Mouse (Mus musculus) hindbrain, embryonic 15.5 days (tissue): ENCODE data around the gene BC034090. TPM values are rescaled to one million over a fixed set of nuclear protein-coding genes. Genes with fewer than 3 reads are reported as not detected.

Experiments used
- ATAC-seq: fragments of 200-750 bp; cut with Nextera tagmentation; 2 replicates; pipeline ENCODE4 v1.8.0; 2017; ENCODE audit warnings: low read depth, moderate number of reproducible peaks, moderate TSS enrichment; ENCODE audit not compliant: low FRiP score
- H3K27ac ChIP-seq: fragments of 300-500 bp; sonication (generic); replicated peaks from 2 replicates; pipeline ENCODE4 v1.5.1; 2015; ENCODE audit warnings: mild to moderate bottlenecking, inconsistent platforms
- H3K27me3 ChIP-seq: fragments of 300-500 bp; sonication (generic); 2 replicates; pipeline ENCODE4 v1.6.1; 2015; ENCODE audit warnings: control low read depth, inconsistent platforms
- H3K36me3 ChIP-seq: fragments of 300-500 bp; sonication (generic); 2 replicates; pipeline ENCODE4 v1.6.1; 2015; ENCODE audit warnings: control low read depth, inconsistent platforms
- H3K4me1 ChIP-seq: fragments of 300-500 bp; sonication (generic); replicated peaks from 2 replicates; pipeline ENCODE4 v1.6.1; 2015; ENCODE audit warnings: control low read depth, inconsistent platforms
- H3K4me2 ChIP-seq: fragments of 300-500 bp; sonication (generic); 2 replicates; pipeline ENCODE4 v1.6.1; 2015; ENCODE audit warnings: moderate library complexity, mild to moderate bottlenecking, inconsistent platforms
- H3K4me3 ChIP-seq: fragments of 300-500 bp; sonication (generic); 2 replicates; pipeline ENCODE4 v1.5.1; 2015; ENCODE audit warnings: mild to moderate bottlenecking, inconsistent platforms
- H3K9ac ChIP-seq: fragments of 300-500 bp; sonication (generic); 2 replicates; pipeline ENCODE4 v1.6.1; 2015; ENCODE audit warnings: inconsistent platforms
- H3K9me3 ChIP-seq: fragments of 300-500 bp; sonication (generic); 2 replicates; pipeline ENCODE4 v1.6.1; 2016; ENCODE audit warnings: control low read depth, inconsistent platforms
- WGBS: fragments of 180-500 bp; shearing (Covaris S2); methylation state at CpG from one replicate; pipeline ENCODE4 v1.1.7; 2015; 5-methylcytosine and 5-hydroxymethylcytosine counted together
- polyA plus RNA-seq: library from polyadenylated mRNA; unstranded; fragments of >200 nt; fragmentation: Nextera tagmentation; extraction: Ambion mirVana; gene quantifications from 2 replicates; pipeline ENCODE4 v1.2.1, GENCODE M21; 2015

The BC034090 gene
- polyA plus RNA-seq, 1 experiment from 2014 or later: 6.4 TPM

- WGBS: 7% methylated on average over 18 of the region's 18 CpGs
- Histone ChIP-seq H3K27ac (peak overlapping the region; percentile 73), H3K4me2 (peak overlapping the region; percentile 10; the same call in 1 of the 2 replicates), H3K9me3 (no peaks in the 10 kb centered on the region), H3K9ac (0 out of 2 replicates have a peak overlapping the region, but pooled peaks have one; percentile 15), H3K36me3 (no peaks in the 10 kb centered on the region), H3K4me3 (no peak overlapping the region), H3K4me1 (peaks cover 60% of the 10 kb centered on the region), H3K27me3 (no peaks in the 10 kb centered on the region)
- ATAC-seq: peak; percentile 6; the same call in 1 of the 2 replicates
Measured at GRCm38 (mm10) chr1:155212936-155213774, 31.1 kb downstream of the BC034090 start.

GRCm38 (mm10) chr1:155212493-155212892 is 31.8 kb downstream of the BC034090 start:
- no peak overlapping the region for H3K4me3 ChIP-seq
- peak overlapping the region; percentile 73 for H3K27ac ChIP-seq
- H3K27me3 ChIP-seq: no peaks in the 10 kb centered on the region
- WGBS: 7% methylated on average over 6 of the region's 6 CpGs
- no peaks in the 10 kb centered on the region for H3K36me3 ChIP-seq
- peak; percentile 37 for ATAC-seq
- H3K4me1 ChIP-seq: peaks cover 60% of the 10 kb centered on the region
- 0 out of 2 replicates have a peak overlapping the region, but pooled peaks have one; percentile 10 for H3K4me2 ChIP-seq
- no peaks in the 10 kb centered on the region for H3K9me3 ChIP-seq
- peak overlapping the region; percentile 15 for H3K9ac ChIP-seq

DNA sequence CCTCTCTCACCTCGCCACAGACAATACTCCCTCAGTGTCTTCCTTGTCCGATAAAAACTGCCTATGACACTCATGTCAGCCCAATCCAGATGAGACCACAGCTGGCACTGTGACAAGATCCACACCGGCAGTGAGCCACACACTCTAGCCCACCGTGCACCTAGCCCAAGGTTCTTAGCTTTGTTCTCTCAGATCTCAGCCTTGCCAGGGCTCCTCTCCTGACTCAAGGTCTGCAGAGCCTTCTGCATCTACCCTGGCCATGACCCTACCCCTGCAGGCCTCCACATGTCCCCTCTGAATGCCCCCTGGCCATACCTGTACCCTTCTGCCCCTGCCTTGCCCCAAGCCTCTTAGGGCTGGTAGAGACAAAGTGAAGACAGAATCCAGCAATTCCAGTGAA is 32.2 kb downstream of the BC034090 start:
- Histone ChIP-seq H3K27ac (peak overlapping the region; percentile 73), H3K36me3 (no peaks in the 10 kb centered on the region; the same call in 1 of the 2 replicates), H3K4me1 (peaks cover 56% of the 10 kb centered on the region), H3K9ac (peak overlapping the region; percentile 15), H3K4me2 (no peak overlapping the region), H3K9me3 (no peaks in the 10 kb centered on the region), H3K27me3 (no peaks in the 10 kb centered on the region), H3K4me3 (no peak overlapping the region)
- 29% methylated on average over 4 of the region's 4 CpGs for WGBS
- ATAC-seq: peak; percentile 10; the same call in 1 of the 2 replicates

DNA sequence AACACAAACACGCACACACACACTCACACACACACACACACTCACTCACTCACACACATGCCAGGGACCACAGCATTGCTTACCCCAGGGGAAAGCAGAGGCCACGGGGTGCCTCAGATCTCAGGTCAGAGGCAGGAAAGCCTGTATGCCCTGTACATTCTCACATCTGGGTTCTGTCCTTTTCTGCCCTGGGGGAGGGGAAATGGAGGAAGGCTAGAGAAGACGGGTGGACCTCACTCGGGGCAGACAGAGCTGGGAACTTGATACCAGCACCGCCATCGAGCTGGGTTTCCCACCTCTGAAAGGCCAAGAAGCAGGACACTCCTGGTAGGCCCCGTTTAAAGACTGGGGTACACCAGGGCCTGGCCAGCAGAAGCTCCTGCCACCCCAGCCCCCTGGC is 33.2 kb downstream of the BC034090 start:
- WGBS: 60% methylated on average over 7 of the region's 7 CpGs
- no peak overlapping the region for H3K4me2 ChIP-seq
- no peaks in the 10 kb centered on the region; the same call in 1 of the 2 replicates for H3K36me3 ChIP-seq
- H3K9me3 ChIP-seq: no peaks in the 10 kb centered on the region
- ATAC-seq: no peak
- peak overlapping the region; percentile 66 for H3K27ac ChIP-seq
- peaks cover 54% of the 10 kb centered on the region for H3K4me1 ChIP-seq
- no peak overlapping the region for H3K4me3 ChIP-seq
- no peaks in the 10 kb centered on the region for H3K27me3 ChIP-seq
- H3K9ac ChIP-seq: no peak overlapping the region

DNA sequence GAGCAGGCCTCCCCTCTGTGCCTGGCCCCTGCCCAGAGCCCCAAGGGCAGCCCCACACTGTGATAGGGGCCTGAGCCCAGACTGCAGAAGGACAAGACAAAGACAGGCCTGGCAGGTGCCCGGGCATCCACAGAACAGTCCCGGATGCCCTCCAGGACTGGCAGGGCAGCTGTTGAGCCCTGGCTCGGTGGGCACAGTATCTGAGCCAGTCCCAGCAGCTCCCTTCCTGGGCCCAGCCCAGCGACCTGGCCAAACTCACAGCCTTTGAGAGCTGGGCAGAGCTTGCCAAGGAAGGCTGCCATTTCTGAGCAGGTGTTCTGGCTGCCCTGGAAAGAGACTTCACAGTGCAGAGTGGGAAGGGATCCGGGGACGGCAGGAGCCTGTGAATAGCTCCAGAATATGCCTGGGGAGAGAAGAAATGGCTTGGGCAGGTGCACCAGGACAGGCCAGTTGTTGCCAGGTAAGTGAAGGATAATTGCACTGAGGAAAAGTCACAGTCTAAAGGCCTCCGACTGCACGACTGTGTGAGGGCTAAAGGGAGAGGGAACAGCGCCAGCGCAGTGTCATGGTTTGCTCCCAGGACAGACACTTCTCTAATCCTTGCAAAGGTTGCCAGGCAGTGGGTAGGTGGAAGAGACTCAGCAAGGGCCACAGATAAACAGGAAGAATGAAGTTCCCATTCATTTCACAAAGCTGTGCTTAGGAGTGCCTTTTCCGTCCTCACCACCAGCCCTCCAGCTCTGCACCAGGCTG is 34.1 kb downstream of the BC034090 start:
- no peaks in the 10 kb centered on the region; the same call in 1 of the 2 replicates for H3K36me3 ChIP-seq
- H3K9me3 ChIP-seq: no peaks in the 10 kb centered on the region
- peaks cover 62% of the 10 kb centered on the region for H3K4me1 ChIP-seq
- ATAC-seq: peak; percentile 70
- WGBS: 50% methylated on average over 11 of the region's 11 CpGs
- no peak overlapping the region for H3K4me2 ChIP-seq
- H3K4me3 ChIP-seq: no peak overlapping the region
- H3K9ac ChIP-seq: no peak overlapping the region
- no peaks in the 10 kb centered on the region for H3K27me3 ChIP-seq
- H3K27ac ChIP-seq: peak overlapping the region; percentile 66

GRCm38 (mm10) chr1:155207859-155208258 is 36.4 kb downstream of the BC034090 start:
- WGBS: 74% methylated on average over 3 of the region's 3 CpGs
- Histone ChIP-seq H3K4me2 (no peak overlapping the region), H3K27me3 (no peaks in the 10 kb centered on the region), H3K4me3 (no peak overlapping the region), H3K27ac (no peak overlapping the region), H3K9me3 (no peaks in the 10 kb centered on the region), H3K4me1 (peaks cover 67% of the 10 kb centered on the region), H3K9ac (no peak overlapping the region), H3K36me3 (no peaks in the 10 kb centered on the region; the same call in 1 of the 2 replicates)
- ATAC-seq: no peak

- Histone ChIP-seq H3K9me3 (no peaks in the 10 kb centered on the region), H3K27me3 (no peaks in the 10 kb centered on the region), H3K27ac (peak overlapping the region; percentile 66), H3K4me1 (peaks cover 67% of the 10 kb centered on the region), H3K4me3 (no peak overlapping the region), H3K4me2 (no peak overlapping the region), H3K9ac (no peak overlapping the region), H3K36me3 (no peaks in the 10 kb centered on the region; the same call in 1 of the 2 replicates)
- WGBS: 50% methylated on average over 19 of the region's 19 CpGs
- ATAC-seq: no peak
Measured at GRCm38 (mm10) chr1:155205822-155206660, 38.2 kb downstream of the BC034090 start.

- WGBS: 54% methylated on average over 7 of the region's 7 CpGs
- Histone ChIP-seq H3K27ac (peak overlapping the region; percentile 66), H3K4me2 (no peak overlapping the region), H3K4me1 (peaks cover 62% of the 10 kb centered on the region), H3K9ac (no peak overlapping the region), H3K4me3 (no peak overlapping the region), H3K9me3 (no peaks in the 10 kb centered on the region), H3K27me3 (no peaks in the 10 kb centered on the region), H3K36me3 (no peaks in the 10 kb centered on the region; the same call in 1 of the 2 replicates)
- no peak for ATAC-seq
Measured at GRCm38 (mm10) chr1:155205311-155205710, 38.9 kb downstream of the BC034090 start.

- WGBS: 50% methylated on average over 8 of the region's 8 CpGs
- no peaks in the 10 kb centered on the region for H3K9me3 ChIP-seq
- 0 out of 2 replicates have a peak, but pooled peaks have one; percentile 12 for ATAC-seq
- H3K27ac ChIP-seq: peak overlapping the region; percentile 66
- H3K27me3 ChIP-seq: no peaks in the 10 kb centered on the region
- no peak overlapping the region for H3K4me2 ChIP-seq
- H3K4me3 ChIP-seq: no peak overlapping the region
- no peaks in the 10 kb centered on the region; the same call in 1 of the 2 replicates for H3K36me3 ChIP-seq
- H3K4me1 ChIP-seq: peaks cover 60% of the 10 kb centered on the region
- no peak overlapping the region for H3K9ac ChIP-seq
Measured at GRCm38 (mm10) chr1:155204560-155205162, 39.6 kb downstream of the BC034090 start.

DNA sequence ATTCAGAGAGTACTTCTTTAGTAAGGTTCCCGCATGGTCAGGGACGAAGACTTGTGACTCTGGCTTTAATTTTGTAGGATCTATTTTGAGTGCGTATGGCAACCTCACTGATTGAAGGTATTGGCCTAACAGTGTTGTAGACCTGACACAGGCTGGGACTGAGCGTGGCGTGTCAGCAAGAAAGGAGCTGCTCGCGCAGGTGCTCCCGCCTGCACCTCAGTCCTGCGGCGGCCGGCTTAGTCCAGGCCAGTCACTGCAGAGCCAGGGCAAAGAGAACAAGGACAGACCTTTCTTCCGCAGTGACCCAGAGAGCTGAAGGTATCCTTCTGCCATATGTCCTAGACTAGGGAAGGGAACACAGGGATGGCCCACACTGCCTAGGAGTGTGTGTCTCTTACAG is 40.3 kb downstream of the BC034090 start:
- Histone ChIP-seq H3K4me2 (no peak overlapping the region), H3K9me3 (no peaks in the 10 kb centered on the region), H3K4me3 (no peak overlapping the region), H3K27ac (peak overlapping the region; percentile 66), H3K9ac (no peak overlapping the region), H3K36me3 (no peaks in the 10 kb centered on the region; the same call in 1 of the 2 replicates), H3K4me1 (peaks cover 59% of the 10 kb centered on the region), H3K27me3 (no peaks in the 10 kb centered on the region)
- no peak for ATAC-seq
- WGBS: 74% methylated on average over 12 of the region's 12 CpGs

DNA sequence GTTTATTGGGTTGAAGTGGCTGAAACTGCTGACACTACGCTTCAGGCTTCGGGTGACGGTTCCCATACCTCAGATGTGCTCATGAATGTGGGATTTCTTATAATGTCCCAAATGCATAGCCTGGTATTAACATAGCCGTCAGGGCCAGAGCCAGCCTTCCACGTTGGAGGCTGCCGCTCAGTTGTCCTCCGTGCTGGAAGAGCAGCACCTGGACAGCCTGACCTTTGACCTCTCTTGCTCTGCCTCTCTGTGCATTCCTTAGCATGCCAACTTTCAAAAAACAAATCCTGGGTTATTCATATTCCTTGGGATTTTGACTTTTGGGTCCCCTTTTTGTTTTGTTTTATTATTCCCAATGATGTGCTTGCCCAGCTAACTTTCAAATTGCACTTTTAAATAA is 41.1 kb downstream of the BC034090 start:
- 75% methylated on average over 7 of the region's 7 CpGs for WGBS
- H3K9ac ChIP-seq: no peak overlapping the region
- H3K4me2 ChIP-seq: no peak overlapping the region
- peaks cover 59% of the 10 kb centered on the region for H3K4me1 ChIP-seq
- no peaks in the 10 kb centered on the region for H3K27me3 ChIP-seq
- H3K36me3 ChIP-seq: no peaks in the 10 kb centered on the region; the same call in 1 of the 2 replicates
- H3K9me3 ChIP-seq: no peaks in the 10 kb centered on the region
- H3K4me3 ChIP-seq: no peak overlapping the region
- H3K27ac ChIP-seq: no peak overlapping the region
- no peak for ATAC-seq
